Mouse (Mus musculus): ENCODE results near the gene Pdf. TPM values are rescaled to one million over a fixed set of nuclear protein-coding genes. Genes with fewer than 3 reads are reported as not detected.

The Pdf gene
- polyA plus RNA-seq (2016; fragmentation: Nextera tagmentation; extraction: Ambion mirVana) = 43.0 and 43.9 TPM in 2 replicates

GRCm38 (mm10) chr8:107048061-107048941 is at the start of gene Pdf:
Gene Pdf (minus strand): TSS chr8:107048614.
- peaks cover 83% of the 10 kb centered on the region for H3K36me3 ChIP-seq
- peak within 1 kb of the TSS; percentile 82 for H3K4me3 ChIP-seq
- peaks cover 18% of the 10 kb centered on the region for H3K4me1 ChIP-seq
- WGBS = under 1% methylated on average over 87 of the region's 87 CpGs
- no peaks in the 10 kb centered on the region for H3K27me3 ChIP-seq (replicated peaks)
- no peaks in the 10 kb centered on the region for H3K9me3 ChIP-seq
- peak; percentile 82 for ATAC-seq (ENCODE audit: low FRiP score, low read depth)
- peak within 1 kb of the TSS; percentile 88 for H3K9ac ChIP-seq
- peak within 1 kb of the TSS; percentile 46 for H3K27ac ChIP-seq
- peak within 1 kb of the TSS; percentile 94 for H3K4me2 ChIP-seq (replicated peaks)

- peak; percentile 95 for ATAC-seq (ENCODE audit: low FRiP score, low read depth)
- 4% methylated on average over 39 of the region's 39 CpGs for WGBS
- H3K36me3 ChIP-seq = peaks cover 12% of the 10 kb centered on the region; the same call in 1 of the 2 replicates
- H3K4me2 ChIP-seq (replicated peaks) = peak within 1 kb of the TSS; percentile 63
- peak within 1 kb of the TSS; percentile 62 for H3K27ac ChIP-seq
- H3K27me3 ChIP-seq (replicated peaks) = no peaks in the 10 kb centered on the region
- H3K9ac ChIP-seq = peak within 1 kb of the TSS; percentile 92
- no peaks in the 10 kb centered on the region for H3K9me3 ChIP-seq
- H3K4me1 ChIP-seq = peaks cover 15% of the 10 kb centered on the region; the same call in 1 of the 2 replicates
- peak within 1 kb of the TSS; percentile 80 for H3K4me3 ChIP-seq
Observed at GRCm38 (mm10) chr8:107096366-107097036, 48.1 kb upstream of the Pdf start, which contains the start of gene Terf2. Gene Terf2 (minus strand): TSS chr8:107096547.

GRCm38 (mm10) chr8:107095717-107096365 is 47.4 kb upstream of the Pdf start:
- ATAC-seq (ENCODE audit: low FRiP score, low read depth) = peak; percentile 57
- Histone ChIP-seq H3K4me3 (peak overlapping the region; percentile 80), H3K4me1 (peaks cover 15% of the 10 kb centered on the region; the same call in 1 of the 2 replicates), H3K9ac (peak overlapping the region; percentile 92), H3K9me3 (no peaks in the 10 kb centered on the region), H3K36me3 (peaks cover 16% of the 10 kb centered on the region), H3K27me3 (replicated peaks) (no peaks in the 10 kb centered on the region), H3K27ac (peak overlapping the region; percentile 62), H3K4me2 (replicated peaks) (peak overlapping the region; percentile 63)
- WGBS = under 1% methylated on average over 51 of the region's 53 CpGs

DNA sequence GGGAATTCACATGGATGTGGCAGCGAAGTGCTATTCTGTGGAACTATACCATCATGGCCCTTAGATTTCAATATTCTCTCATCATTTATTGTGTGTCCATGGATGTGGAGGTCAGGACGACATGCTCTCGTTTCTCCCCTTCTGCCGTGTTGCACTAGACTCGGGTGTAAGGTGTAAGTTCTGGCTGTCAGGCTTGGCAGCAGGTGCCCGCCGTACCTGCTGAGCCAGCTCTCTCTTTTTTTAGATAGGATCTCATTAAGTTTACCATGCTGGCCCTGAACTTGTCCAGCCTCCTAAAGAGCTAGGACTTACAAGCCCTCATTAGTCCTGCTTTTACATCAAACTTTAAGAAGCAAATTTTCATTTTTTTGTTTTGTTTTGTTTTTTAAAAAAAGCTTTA is 42.1 kb upstream of the Pdf start:
- Histone ChIP-seq H3K27me3 (replicated peaks) (no peaks in the 10 kb centered on the region), H3K4me2 (replicated peaks) (no peak overlapping the region)
- WGBS = 97% methylated on average over 7 of the region's 7 CpGs

DNA sequence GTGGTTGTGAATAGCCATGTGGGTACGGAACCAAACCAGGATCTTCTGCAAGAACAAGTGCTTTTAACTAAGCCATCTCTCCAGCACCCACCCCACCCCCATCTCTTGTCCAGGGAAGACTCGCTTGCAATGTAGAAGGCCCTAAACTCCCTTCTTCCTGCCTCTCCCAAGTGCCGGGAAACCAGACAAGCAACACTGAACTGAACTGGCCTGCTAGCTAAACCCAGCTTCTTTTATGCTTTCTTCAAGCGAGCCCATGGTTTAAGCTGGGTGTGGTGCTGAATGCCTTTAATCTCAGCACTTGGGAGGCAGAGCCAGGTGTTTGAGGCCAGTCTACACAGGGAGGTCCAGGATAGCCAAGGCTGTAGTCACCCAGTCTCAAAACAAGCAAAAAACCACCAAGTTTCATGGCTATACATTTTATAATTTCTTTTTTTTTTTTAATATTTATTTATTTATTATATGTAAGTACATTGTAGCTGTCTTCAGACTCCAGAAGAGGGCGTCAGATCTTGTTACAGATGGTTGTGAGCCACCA is 40.2 kb upstream of the Pdf start:
- no peak for ATAC-seq (ENCODE audit: low FRiP score, low read depth)
- Histone ChIP-seq H3K4me3 (no peak overlapping the region), H3K36me3 (peaks cover 61% of the 10 kb centered on the region)

More for the DNA sequence above, 42.1 kb upstream of the Pdf start:
- peaks cover 15% of the 10 kb centered on the region; the same call in 1 of the 2 replicates for H3K4me1 ChIP-seq
- H3K27ac ChIP-seq = no peak overlapping the region
- H3K9ac ChIP-seq = no peak overlapping the region
- H3K36me3 ChIP-seq = peaks cover 59% of the 10 kb centered on the region
- no peak for ATAC-seq (ENCODE audit: low FRiP score, low read depth)
- no peak overlapping the region for H3K4me3 ChIP-seq
- H3K9me3 ChIP-seq = peaks cover 10% of the 10 kb centered on the region; the same call in 1 of the 2 replicates

GRCm38 (mm10) chr8:107086018-107086417 is 37.6 kb upstream of the Pdf start:
- Histone ChIP-seq H3K27ac (no peak overlapping the region), H3K9me3 (peaks cover 10% of the 10 kb centered on the region; the same call in 1 of the 2 replicates), H3K36me3 (peaks cover 74% of the 10 kb centered on the region), H3K4me3 (no peak overlapping the region), H3K4me2 (replicated peaks) (no peak overlapping the region), H3K9ac (no peak overlapping the region), H3K4me1 (no peaks in the 10 kb centered on the region), H3K27me3 (replicated peaks) (no peaks in the 10 kb centered on the region)
- no peak for ATAC-seq (ENCODE audit: low FRiP score, low read depth)
- 97% methylated on average over 5 of the region's 5 CpGs for WGBS

More for the DNA sequence above, 40.2 kb upstream of the Pdf start:
- H3K4me1 ChIP-seq = no peaks in the 10 kb centered on the region
- H3K4me2 ChIP-seq (replicated peaks) = no peak overlapping the region
- H3K27me3 ChIP-seq (replicated peaks) = no peaks in the 10 kb centered on the region
- WGBS = 94% methylated on average over 5 of the region's 5 CpGs
- peaks cover 10% of the 10 kb centered on the region; the same call in 1 of the 2 replicates for H3K9me3 ChIP-seq
- no peak overlapping the region for H3K9ac ChIP-seq
- H3K27ac ChIP-seq = no peak overlapping the region

DNA sequence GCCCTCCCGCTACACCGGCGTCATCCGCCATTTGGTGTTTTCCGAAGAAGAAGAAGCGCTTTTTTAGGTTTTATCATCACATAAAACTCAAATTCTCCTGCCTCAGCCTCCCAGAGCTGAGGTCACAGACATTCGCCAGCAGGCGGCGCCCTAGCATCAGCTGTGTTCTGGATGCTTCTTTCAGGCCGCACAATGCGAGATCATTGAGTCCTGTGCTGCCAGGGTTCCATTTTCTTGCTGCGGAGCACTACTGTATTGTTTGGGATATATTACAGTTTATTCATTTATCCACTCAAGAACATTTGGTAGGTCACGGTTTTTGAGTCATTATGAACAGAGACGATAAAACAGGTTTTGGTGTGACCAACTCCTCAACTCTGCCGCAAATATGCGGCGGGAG is 36.9 kb upstream of the Pdf start:
- Histone ChIP-seq H3K9me3 (peaks cover 10% of the 10 kb centered on the region; the same call in 1 of the 2 replicates), H3K27me3 (replicated peaks) (no peaks in the 10 kb centered on the region), H3K27ac (no peak overlapping the region), H3K4me1 (no peaks in the 10 kb centered on the region), H3K9ac (no peak overlapping the region), H3K4me3 (no peak overlapping the region), H3K36me3 (peaks cover 74% of the 10 kb centered on the region), H3K4me2 (replicated peaks) (no peak overlapping the region)
- WGBS = 96% methylated on average over 17 of the region's 17 CpGs
- ATAC-seq (ENCODE audit: low FRiP score, low read depth) = no peak

DNA sequence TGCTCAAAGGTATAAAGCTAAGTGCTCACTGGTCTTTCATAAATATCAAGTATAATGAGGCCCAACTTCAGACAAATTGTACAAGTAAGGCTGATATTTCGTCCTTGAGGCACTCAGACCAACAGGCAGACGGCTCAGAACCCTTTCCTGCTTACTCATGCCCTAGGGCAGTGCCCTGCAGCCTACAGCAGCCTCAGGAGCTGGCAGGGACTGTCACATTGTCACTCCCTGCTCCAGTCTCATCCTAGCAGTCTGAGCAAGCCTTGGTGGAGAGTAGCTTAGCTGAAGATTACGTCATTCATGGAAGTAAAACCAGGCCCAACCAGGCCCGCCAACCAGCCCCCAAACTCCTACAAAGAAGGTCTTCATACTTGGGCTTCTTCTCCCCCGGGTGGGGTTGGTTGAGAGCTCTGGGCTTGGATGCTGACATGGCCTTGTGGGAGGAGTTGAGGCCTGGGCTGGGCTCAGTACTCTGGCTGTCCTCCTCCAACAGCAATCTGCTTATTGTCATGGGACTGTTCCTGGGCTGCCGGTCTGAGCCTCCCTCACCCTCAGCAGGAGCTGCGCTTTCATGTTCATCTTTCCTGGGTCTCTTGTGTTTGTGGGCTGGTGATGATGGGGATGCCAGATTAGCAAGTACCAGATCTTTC is 27.9 kb upstream of the Pdf start:
- Histone ChIP-seq H3K4me1 (no peaks in the 10 kb centered on the region), H3K4me2 (replicated peaks) (no peak overlapping the region), H3K4me3 (no peak overlapping the region), H3K27ac (no peak overlapping the region), H3K36me3 (peaks cover 88% of the 10 kb centered on the region), H3K9ac (no peak overlapping the region), H3K27me3 (replicated peaks) (no peaks in the 10 kb centered on the region), H3K9me3 (no peaks in the 10 kb centered on the region)
- WGBS = 91% methylated on average over 7 of the region's 7 CpGs
- no peak for ATAC-seq (ENCODE audit: low FRiP score, low read depth)

GRCm38 (mm10) chr8:107074128-107074527 is 25.7 kb upstream of the Pdf start:
- no peak overlapping the region for H3K27ac ChIP-seq
- H3K27me3 ChIP-seq (replicated peaks) = no peaks in the 10 kb centered on the region
- H3K4me3 ChIP-seq = no peak overlapping the region
- H3K9me3 ChIP-seq = no peaks in the 10 kb centered on the region
- no peak for ATAC-seq (ENCODE audit: low FRiP score, low read depth)
- 88% methylated on average over 1 of the region's 1 CpGs for whole genome bisulfite sequencing
- peaks cover 84% of the 10 kb centered on the region for H3K36me3 ChIP-seq
- no peaks in the 10 kb centered on the region for H3K4me1 ChIP-seq
- no peak overlapping the region for H3K4me2 ChIP-seq (replicated peaks)
- no peak overlapping the region for H3K9ac ChIP-seq

DNA sequence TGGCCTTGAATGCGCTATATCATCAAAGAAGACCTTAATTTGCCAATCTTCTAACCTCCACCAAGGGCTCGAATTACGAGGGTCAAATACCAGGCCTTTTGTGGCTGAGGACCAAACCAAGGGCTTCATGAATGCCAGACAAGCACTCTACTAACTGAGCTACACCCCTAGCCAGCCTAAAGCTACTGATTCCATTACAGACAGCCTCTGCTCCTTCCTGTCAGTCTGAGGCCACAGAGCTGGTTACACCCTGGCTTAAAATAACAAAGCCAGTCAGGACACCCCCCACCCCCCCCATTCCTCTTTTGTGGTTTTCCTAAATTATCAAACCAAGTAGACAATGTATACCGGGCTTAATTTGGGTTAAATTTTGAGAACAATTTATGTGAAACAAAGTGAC is 25.3 kb upstream of the Pdf start:
- H3K4me3 ChIP-seq = no peak overlapping the region
- H3K36me3 ChIP-seq = peaks cover 83% of the 10 kb centered on the region
- no peak overlapping the region for H3K4me2 ChIP-seq (replicated peaks)

More for the DNA sequence above, 25.3 kb upstream of the Pdf start:
- Histone ChIP-seq H3K4me1 (no peaks in the 10 kb centered on the region), H3K9me3 (no peaks in the 10 kb centered on the region), H3K27ac (no peak overlapping the region), H3K9ac (no peak overlapping the region), H3K27me3 (replicated peaks) (no peaks in the 10 kb centered on the region)
- ATAC-seq (ENCODE audit: low FRiP score, low read depth) = no peak
- 82% methylated on average over 4 of the region's 4 CpGs for WGBS
